Mouse (Mus musculus): ENCODE results near the gene Pex5.

DNA sequence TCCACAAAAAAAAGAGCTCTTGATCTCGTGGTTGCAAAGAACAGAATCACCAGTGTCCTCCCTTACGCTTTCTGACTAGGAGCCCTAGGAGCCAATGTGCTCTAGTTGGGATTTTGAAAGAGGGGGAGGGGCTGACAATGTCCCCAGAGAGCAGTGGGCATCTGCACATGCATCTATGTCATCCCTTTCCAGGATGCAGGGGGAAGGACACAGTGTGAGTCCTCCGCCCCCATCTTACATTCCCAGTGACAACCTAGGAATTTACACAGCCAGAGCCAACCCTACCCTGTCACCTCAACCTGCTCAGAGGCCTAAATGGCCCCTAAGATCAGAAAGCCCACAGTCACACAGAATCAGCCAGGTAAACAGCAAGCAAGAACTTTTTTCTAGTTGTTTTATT, 15.5 kb upstream of the Pex5 start:
- TF ChIP-seq CTCF (IDR thresholded peaks at IDR 0.05; ENCODE audit: low read depth, low read length) (no peak), POLR2A (IDR thresholded peaks at IDR 0.05; ENCODE audit: insufficient read depth, low read length) (no peak)

Measured in ES-Bruce4 (cell line).